Mouse (Mus musculus): ENCODE results near the gene Olfr545.

DNA sequence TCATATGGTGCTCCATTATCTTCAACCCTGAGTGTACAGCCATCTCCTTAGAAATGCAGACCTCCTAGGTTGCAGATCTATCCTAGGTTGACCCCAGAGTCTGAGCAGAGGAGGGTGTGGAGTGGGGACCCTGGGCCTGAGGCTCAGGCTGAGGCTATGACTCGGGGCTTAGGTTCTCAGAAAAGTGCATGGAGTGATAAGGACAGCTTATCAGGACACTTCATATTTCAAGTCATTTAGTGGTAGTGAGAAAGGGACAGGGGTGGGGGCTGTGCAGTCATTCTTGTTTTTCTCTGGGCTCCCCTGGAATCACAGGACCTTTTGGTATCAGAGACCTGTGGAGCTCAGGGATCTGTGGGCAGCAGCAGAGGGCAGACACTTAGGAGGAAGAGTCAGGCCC lies 13.3 kb downstream of the Olfr545 start:
- TF ChIP-seq POLR2A (IDR thresholded peaks at IDR 0.05; ENCODE audit: low read depth, low read length), result no peak
- TF ChIP-seq CTCF (conservative IDR thresholded peaks at IDR 0.05; ENCODE audit: insufficient read depth, insufficient read length, low read depth, low read length), result no peak
